Mouse (Mus musculus) ES-Bruce4 (cell line): ENCODE measurements at regions not wholly inside any gene's neighbourhood (a gene's known extent, or its start where the extent isn't known, plus 50 kb on each side); places are given as distances from the start of the nearest gene placed in this dataset.

ENCODE experiments used
- CTCF ChIP-seq: IDR thresholded peaks from one replicate; pipeline ENCODE4 v1.8.1; 2011; ENCODE audit warnings: low read depth, low read length
- POLR2A ChIP-seq: IDR thresholded peaks from one replicate; pipeline ENCODE4 v1.8.1; 2011; ENCODE audit warnings: low read length; ENCODE audit not compliant: insufficient read depth

DNA sequence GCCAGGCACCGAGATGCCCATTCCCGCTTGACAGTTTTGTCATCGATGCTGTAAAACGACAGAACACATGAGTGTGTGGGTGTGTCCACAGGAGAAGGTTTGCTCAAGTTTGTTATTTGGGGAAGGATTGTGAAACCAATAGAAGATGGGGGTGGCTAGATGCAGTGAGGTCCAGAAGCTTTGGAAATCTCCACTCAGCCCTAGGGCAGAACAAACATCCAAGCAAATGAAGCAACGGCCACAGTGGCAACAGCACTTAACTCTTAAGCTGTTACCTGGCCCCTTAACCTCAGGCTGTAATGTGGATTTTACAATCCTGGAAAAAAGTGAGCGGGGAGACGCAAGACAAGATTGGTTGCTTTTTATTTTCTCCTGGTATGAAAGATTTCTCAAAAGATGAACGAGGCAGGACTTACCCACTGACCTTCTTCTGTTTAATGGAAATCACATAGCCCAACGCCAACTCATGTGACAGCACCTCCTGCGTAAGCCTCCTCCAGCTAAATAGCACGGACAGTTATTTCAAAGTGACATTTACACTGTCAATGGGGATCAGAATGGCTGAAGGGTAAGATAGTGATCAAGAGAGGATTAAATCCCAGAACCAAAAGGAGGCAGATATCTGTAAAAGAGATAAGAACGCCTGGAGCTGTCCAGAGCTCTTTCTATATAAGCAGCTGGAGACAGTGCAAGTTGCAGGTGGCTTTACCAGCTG, 156.6 kb upstream of the Rfx3 start:
- no peak for TF ChIP-seq POLR2A
- TF ChIP-seq CTCF: no peak
